Mouse (Mus musculus): ENCODE data around the gene Nat8l.

The Nat8l gene

DNA sequence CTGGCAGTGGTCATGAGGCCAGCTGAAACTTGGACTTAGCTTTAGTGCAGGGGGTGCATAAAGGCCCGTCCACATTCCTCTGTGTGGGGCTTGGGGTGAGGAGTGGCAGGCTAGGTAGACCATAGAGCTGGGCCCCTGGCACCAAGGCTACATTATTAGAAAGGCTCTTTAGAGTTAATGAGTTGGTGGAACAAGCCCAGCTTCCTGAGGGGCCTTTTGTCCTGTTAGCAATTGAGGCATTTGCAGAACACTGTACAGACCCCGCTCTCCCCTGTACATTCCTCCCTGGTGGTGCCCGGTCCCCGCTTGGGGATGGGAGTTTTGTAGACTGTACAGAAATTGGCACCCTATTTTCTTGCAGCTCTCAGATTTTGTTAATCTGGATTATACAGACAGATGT lies 6.9 kb downstream of the Nat8l start:
- no peak for DNase-seq (ENCODE audit: low read depth, low spot score)

DNA sequence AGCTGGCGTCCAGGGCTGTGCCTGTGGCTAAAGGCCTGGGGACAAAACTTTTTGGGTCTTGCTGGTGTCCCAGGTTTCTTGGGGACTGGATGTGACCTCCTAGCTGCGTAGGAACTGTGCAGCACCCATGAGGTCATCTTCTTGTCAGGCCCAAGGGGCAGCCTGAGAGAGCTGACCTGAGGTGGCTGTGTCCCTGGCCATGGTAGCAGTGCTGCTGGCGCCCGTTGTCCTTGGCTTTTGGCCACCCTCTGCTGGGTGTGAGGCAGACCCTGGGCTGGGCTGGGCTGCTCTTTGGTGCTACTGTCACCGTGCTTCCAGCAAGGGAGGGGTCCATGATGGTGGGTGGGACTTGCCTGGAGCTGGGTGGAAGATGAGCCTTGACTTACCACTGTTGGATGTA lies 8.8 kb downstream of the Nat8l start:
- DNase-seq (ENCODE audit: low read depth, low spot score), result no peak

DNA sequence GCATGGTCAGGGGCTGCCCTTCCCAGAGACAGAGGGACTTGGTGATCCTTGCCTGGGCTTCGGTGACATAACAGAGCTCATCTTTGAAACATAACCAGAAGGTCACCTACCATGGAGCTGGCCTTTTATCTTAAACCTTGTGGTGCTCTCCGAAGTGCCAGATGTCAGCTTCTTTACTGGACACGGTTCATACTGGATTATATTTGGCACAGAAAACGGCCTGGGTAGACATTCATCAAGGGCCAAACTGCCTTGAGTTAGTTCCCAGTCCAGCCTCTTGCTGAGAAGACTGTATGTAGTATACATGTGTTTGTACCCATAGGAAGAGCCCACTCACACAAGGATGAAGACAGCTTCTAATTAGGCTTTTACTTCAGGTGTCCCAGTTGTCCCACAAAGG lies 11.0 kb downstream of the Nat8l start:
- no peak for DNase-seq (ENCODE audit: low read depth, low spot score)

DNA sequence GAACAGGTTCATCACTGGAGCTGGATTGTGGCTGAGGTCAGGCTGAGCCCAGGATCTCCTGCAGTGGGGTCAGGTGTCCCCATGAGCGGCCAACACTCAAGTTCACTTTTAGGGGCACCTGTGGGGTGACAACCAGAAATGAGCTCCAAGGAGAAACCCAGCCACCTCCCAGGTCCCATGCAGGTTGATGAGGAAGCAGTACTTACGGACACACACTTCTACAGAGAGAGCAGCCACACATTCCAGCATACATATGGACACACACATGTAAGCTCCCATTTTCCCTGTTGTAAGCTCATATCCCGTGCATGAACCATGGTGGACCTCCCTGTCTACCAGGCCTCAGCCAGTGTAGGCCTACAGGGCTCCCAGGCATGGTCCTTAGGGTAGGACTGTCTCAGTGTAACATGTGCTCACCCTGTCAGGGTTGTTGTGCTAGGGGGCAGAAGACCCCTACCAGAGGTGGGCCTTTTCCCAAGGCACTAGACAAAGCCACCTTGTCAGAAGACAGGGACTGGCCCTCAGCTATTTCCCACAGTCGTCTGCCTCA lies 11.7 kb downstream of the Nat8l start:
- no peak for DNase-seq (ENCODE audit: low read depth, low spot score)

DNA sequence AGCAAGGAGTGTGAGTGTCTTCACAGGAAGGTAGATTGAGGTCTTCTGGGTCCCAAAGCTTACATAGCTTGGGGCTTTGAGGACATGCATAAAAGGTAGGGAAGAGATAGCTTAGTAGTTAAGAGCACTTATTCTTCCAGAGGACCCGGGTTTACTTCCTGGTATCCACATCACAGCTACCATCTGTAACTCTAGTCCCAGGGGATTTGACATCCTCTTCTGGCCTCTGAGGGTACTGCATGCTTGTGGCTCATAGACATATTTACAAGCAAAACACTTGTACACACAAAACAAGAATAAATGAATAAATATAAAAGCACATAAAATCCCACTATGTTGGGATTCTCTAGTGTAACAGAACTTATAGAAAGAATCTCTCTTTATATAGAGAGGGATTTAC lies 18.9 kb downstream of the Nat8l start:
- no peak for DNase-seq (ENCODE audit: low read depth, low spot score)

DNA sequence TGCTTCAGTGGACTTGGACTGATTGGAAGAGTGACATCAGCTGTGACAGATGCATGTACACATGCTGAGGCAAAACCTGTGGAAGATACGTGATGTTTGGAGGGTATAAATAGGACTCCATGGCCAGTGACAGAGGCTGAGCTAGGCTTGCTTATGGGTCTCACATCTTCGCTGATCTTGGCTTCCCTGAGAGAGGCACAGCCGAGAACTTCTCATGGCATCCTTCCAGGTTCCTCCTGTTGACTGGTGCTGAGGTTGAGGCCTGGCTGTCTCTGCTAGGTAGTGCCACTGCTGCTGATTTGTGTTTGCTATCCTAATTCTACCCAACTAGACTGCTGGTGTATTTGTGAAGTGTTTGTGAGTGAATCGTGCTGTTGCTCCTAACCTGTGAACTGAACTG lies 23.2 kb downstream of the Nat8l start:
- no peak for DNase-seq (ENCODE audit: low read depth, low spot score)

DNA sequence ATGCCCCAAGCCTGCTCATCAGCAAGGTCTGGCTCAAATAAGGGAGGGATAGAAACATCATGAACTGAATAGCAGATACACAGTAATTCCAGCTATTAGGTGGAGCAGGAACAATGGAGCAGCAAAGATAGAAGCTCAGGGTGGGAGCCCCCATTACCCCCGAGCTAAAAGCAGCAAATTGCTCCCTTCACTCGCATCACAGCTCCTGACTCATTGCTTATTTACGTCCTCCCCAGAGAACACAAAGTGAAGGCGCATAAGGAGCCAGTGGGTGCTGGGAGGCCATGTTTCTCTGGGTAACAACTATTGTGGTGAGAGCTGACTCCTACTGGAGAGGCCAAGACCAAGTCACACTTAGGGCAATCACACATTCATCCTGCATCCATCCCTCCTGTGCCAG lies 34.3 kb downstream of the Nat8l start:
- DNase-seq (ENCODE audit: low read depth, low spot score), result no peak

DNA sequence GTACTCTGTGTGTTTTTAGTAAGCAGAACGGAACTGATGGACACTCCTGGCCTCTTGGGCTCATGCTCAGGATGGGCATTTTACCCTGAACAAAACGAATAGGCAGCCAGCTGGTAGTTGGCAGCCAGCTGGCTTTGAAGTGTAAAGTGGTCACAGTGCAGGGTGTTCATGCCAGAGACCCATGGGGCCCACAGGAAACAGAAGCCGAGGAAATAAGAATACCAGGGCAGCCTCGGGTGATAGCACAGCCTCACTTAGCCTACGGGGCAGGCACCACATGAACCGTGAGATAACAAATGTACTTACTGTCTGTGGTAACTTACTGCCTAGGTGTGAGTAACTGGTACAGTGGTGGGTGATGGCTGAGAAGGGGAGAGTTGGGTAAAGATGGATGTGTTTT lies 35.2 kb downstream of the Nat8l start:
- DNase-seq (ENCODE audit: low read depth, low spot score), result no peak

DNA sequence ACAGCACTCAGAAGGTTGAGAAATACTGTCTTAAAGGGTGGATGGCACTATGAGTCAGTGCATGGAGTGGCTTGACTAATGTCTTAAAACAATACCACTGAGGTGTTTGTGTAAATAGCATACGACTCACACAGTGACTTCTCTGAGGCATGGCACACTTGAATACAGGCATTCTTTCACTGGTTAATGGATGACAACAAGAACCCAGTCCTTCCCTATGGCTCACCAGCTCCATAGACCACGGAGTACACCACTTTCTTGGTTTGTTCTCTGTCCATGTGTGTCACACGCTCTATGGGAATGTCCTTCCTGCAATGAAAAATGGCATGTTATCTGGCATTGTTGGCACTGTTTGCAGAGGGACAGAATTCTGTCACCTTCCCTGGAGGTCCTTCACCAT lies 36.7 kb downstream of the Nat8l start:
- DNase-seq (ENCODE audit: low read depth, low spot score), result no peak

All from retina, postnatal 7 days (tissue).